Mouse (Mus musculus) adrenal gland, postnatal 36 days (tissue): ENCODE measurements around the gene Wasl. TPM values are rescaled to one million over a fixed set of nuclear protein-coding genes. Genes with fewer than 3 reads are reported as not detected.

ENCODE experiments used
- DNase-seq, 2 experiments: peaks; one replicate each; pipeline ENCODE4 v3.0.0; 2021; ENCODE audit warnings: mixed read lengths in 1 of 2
- total RNA-seq, 2 experiments: library from RNA; stranded (reverse); gene quantifications; 2 replicates each; pipeline ENCODE4 v1.2.3; 2021

Wasl gene
- total RNA-seq, 2 experiments from 2014 or later: 57.7 to 70.4 TPM

GRCm38 (mm10) chr6:24604289-24604688 is 60.5 kb downstream of the Wasl start:
- DNase-seq: no peak

- no peak for DNase-seq
Measured at GRCm38 (mm10) chr6:24602993-24603392, 61.8 kb downstream of the Wasl start.

- no peak for DNase-seq
Measured at GRCm38 (mm10) chr6:24602351-24602750, 62.5 kb downstream of the Wasl start.

- peak; percentile 31 to 43 for DNase-seq
Measured at GRCm38 (mm10) chr6:24601668-24602067, 63.1 kb downstream of the Wasl start.

GRCm38 (mm10) chr6:24600726-24601125 is 64.1 kb downstream of the Wasl start:
- no peak for DNase-seq

- DNase-seq: no peak
Measured at GRCm38 (mm10) chr6:24600134-24600533, 64.7 kb downstream of the Wasl start.

GRCm38 (mm10) chr6:24599639-24600038 is 65.2 kb downstream of the Wasl start:
- DNase-seq: no peak

GRCm38 (mm10) chr6:24599179-24599578 is 65.6 kb downstream of the Wasl start:
- DNase-seq: no peak

- no peak for DNase-seq
Measured at GRCm38 (mm10) chr6:24597500-24597899, 67.3 kb downstream of the Wasl start, which contains the start of gene Lmod2. Gene Lmod2 (plus strand): TSS chr6:24597762.

- DNase-seq: no peak
Measured at GRCm38 (mm10) chr6:24591525-24592218, 73.1 kb downstream of the Wasl start.

- no peak for DNase-seq
Measured at GRCm38 (mm10) chr6:24590282-24590681, 74.5 kb downstream of the Wasl start.

- DNase-seq: peak; percentile 59 to 63
Measured at GRCm38 (mm10) chr6:24586885-24587284, 77.9 kb downstream of the Wasl start.

- peak in 1 of 2 experiments; percentile 24 for DNase-seq
Measured at GRCm38 (mm10) chr6:24585431-24586310, 79.1 kb downstream of the Wasl start.

- DNase-seq: no peak
Measured at GRCm38 (mm10) chr6:24583456-24583855, 81.4 kb downstream of the Wasl start.

- no peak for DNase-seq
Measured at GRCm38 (mm10) chr6:24573319-24573718, 91.5 kb downstream of the Wasl start.

- no peak for DNase-seq
Measured at GRCm38 (mm10) chr6:24572431-24572830, 92.4 kb downstream of the Wasl start.

GRCm38 (mm10) chr6:24571126-24571525 is 93.7 kb downstream of the Wasl start:
- no peak for DNase-seq

GRCm38 (mm10) chr6:24570278-24570677 is 94.5 kb downstream of the Wasl start:
- no peak for DNase-seq

GRCm38 (mm10) chr6:24569711-24570110 is 95.1 kb downstream of the Wasl start:
- DNase-seq: no peak

- no peak for DNase-seq
Measured at GRCm38 (mm10) chr6:24568963-24569362, 95.8 kb downstream of the Wasl start.

- no peak for DNase-seq
Measured at GRCm38 (mm10) chr6:24564886-24565285, 99.9 kb downstream of the Wasl start.

- DNase-seq: no peak
Measured at GRCm38 (mm10) chr6:24564081-24564480, 100.7 kb downstream of the Wasl start.
